Mouse (Mus musculus): ENCODE results near the gene Asic3. TPM values are rescaled to one million over a fixed set of nuclear protein-coding genes. Genes with fewer than 3 reads are reported as not detected.

The Asic3 gene
- total RNA-seq (2021), result under 1 TPM; 0.54 to 0.76 TPM
- long read RNA-seq, experiment 1, result 0 reads
- long read RNA-seq, experiment 2, result 0 reads

DNA sequence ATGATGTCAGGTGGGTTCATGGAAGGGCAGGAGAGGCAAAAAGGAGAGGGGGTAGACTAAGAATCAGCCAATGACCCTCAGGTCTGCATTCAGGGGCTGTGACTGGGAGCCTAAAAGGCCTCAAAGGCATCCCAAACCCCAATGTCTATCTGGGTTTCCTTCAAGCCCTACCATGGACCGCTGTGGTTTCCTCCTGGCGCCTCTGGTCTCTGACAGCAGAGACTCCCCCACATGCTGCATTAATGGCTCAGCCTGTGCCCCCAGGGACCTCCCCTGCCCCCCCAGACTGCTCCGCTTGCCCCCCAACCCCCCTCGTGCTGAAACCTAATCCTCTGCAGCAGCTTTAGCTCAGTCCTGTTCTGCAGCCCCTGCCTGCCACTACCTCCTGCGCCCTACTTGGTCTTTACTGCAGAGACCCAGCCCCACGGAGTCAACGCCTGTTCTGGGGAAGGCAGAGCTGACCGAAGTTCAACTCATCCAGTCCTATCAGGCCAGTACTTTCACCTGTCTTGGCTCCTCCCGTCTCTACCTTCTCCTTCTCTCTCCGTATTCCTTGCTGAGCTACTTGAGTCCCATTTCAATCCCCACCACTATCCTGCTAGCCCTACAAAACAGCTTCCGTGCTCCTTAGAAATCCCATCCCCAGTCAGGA lies at the start of gene Asic3:
TSS of gene Asic3 (plus strand) at position 351 of the 652 bp plus-strand sequence.
- no peak for DNase-seq

DNA sequence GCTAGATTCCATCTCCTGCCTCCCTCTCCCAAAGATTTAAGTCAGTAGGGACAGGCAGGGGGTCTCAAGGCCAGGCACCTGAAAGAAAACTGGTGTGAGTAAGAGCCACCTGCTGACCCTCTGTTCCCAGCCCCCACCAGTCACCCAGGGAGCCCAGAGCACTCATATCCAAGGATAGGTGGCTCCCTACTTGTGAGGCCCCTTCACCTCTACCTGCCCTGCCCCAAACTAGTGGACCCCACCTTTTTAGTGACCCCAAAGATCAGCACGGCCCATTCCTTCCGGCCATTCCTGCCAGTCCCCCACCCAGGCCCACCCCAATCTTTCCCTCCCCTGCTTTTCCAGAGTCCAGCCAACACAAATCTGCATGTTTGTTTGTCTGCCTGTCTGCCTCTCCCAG lies 49.7 kb upstream of the Asic3 start:
- no peak for DNase-seq

DNA sequence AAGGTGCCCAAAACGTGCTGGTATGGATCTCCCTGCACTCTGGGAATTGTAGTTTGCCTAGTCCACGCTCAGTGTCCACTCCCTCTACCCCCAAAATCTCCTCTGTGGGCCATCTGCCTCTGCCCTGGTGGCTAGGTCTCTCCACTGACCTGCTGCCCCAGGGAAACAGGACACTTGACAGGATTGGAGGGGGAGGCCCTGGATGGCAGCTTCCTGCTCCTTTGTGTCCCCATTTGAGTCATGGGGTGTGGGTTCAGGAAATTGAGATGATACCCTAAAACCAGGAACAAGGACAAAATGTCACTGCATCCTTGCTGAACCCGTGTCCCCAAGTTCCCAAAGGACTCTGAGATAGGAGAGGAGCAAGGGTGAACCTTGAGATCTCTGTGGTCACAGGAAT lies 49.1 kb upstream of the Asic3 start:
- no peak for DNase-seq

DNA sequence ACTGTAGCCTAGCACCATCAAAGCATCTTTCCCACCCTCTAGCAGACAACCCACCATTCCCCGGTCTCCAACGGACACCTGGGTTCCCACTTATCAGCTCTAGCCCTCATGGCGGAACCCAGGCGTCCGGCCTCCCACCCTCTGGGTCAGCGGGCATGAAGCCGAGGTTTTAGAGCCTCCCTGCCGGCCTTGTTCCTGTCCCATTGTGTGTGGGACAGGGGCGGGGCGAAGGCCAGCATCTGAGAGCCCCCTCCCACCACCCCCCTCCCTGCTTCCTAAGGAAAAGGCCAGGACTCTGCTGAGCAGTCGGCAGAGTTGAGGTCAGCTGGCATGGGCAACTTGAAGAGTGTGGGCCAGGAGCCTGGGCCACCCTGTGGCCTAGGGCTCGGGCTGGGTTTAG lies 48.7 kb upstream of the Asic3 start, which contains the start of gene Nos3:
TSS of gene Nos3 (plus strand) at position 303 of the 400 bp plus-strand sequence.
- DNase-seq, result peak; percentile 55

DNA sequence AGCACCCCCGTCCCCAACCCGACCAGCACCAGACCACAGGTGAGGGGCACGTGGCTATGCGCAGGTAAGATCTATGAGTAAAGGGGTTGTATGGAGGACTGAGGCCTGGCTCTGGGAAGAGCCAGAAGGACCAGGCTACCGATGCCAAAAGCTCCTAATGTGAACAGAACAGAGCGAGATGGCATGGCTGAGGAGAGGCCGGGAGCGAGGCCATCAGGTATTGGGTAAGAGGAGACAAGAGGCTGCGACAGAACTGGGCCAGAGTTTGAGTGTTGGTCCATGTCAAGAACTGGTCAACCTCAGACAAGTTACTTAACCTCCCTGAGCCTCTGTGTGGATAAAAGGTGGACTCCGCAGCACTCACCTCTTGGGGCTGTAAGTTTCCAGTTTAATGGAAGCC lies 48.2 kb upstream of the Asic3 start:
- DNase-seq, result peak; percentile 65

DNA sequence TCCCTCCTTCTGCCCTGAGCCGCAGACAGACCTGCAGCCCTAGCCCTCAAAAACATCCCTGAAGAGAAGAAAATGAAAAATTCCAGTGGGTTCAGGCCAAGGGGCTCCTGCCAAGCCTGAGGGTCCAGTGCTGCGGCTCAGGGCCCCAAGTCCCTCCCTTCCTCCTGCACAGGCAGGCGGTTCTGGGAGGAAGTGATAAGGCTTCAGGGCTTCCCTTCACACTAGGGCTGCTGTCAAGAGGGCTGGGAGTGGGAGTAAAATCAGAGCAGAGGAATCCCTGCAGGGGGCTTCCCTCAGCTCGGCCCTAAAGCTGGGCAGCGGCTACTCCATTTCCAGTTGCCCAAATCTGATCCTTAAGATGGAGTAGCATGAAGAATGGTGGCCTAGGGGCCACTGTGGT lies 47.7 kb upstream of the Asic3 start:
- no peak for DNase-seq

DNA sequence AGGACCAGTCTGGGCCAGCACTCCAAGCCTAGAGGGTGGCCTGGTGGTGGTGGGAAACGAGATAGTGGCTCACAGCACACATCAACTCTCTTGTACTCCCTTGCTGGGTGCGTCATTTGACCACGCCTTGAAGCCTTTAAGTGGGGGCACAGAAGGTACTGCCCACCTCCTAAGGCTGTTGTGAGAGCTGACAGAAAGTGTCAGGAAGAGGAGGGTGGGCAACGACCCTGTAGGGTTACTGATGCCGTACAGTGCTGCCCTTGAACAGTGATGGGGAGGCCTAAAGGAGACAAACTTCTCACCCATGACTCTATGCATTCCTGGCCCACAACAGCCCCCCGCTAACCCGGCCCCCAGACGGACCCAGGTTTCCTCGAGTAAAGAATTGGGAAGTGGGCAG lies 46.8 kb upstream of the Asic3 start:
- DNase-seq, result no peak

DNA sequence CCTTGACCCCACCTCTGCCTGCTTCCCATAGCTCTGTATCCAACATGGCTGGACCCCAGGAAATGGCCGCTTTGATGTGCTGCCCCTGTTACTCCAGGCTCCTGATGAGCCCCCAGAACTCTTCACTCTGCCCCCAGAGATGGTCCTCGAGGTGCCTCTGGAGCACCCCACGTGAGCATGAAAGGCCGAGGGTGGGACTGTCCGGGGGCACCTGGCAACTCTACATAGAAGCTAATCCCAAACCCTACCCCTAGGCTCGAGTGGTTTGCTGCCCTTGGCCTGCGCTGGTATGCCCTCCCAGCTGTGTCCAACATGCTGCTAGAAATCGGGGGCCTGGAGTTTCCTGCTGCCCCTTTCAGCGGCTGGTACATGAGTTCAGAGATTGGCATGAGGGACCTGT lies 43.4 kb upstream of the Asic3 start:
- DNase-seq, result no peak

DNA sequence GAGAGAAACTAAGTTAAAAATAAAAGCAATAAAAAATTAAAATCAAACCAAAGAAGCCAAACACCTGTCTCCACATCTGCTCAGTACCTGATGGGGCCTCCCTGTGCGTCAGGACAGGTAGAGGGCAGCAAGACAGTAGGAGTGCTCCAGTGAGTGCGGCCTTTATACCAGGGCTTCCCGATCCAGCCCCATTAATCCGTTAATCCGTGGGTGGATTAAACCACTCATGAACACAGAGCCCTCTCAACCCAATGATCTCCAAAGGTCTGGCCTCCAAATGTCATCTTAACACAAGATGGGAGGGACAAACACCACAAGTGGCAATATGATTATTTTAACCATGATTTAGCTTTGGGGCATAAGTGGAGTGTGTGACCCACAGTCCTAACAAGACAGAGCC lies 39.4 kb upstream of the Asic3 start:
- DNase-seq, result no peak

DNA sequence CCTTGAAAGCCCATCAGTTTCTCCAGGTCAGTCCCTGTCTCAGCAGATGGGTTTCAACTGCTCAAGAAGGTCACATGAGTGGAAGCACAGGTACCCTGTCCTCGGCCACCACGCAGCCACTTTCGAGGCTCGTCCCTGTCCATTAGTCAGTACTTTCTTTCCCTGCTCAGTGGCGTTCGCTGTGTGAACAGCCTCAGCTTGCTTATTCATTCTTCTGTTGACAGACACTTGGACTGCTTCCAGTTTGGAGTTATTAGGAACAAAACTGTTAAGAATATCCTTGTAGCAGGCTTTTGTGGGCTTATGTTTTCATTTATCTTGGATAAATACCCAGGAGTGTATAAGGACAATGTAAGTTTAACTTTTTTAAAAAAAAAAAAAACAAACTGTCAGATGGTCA lies 39.0 kb upstream of the Asic3 start:
- no peak for DNase-seq

DNA sequence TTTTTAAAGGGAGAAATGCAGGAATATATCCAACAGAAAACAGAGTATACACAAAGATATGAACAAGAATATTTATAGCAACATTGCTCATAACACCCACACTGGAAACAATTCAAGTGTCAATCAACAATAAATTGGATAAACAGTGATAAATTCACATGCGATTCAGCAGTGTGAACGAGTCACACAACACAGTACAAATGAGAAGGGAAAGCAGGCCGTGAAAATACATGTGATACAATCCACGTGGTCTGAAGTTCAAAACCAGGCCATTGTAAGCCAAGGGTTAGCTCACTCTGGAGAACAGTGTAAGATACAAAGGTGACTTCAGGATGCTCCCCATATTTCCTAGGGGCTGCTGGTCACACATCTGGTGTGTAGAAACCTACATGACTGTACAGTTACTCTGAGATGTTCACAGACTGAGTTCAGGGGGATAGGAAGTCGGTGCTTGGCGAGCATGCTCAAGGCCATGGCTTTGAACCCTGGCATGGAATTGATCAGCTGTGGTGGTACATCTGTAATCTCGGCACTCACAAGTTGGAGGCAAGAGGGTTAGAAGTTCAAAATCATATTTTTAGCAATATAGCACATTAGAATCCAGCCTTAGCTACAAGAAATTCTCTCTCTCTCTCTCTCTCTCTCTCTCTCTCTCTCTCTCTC lies 38.4 kb upstream of the Asic3 start:
- no peak for DNase-seq

DNA sequence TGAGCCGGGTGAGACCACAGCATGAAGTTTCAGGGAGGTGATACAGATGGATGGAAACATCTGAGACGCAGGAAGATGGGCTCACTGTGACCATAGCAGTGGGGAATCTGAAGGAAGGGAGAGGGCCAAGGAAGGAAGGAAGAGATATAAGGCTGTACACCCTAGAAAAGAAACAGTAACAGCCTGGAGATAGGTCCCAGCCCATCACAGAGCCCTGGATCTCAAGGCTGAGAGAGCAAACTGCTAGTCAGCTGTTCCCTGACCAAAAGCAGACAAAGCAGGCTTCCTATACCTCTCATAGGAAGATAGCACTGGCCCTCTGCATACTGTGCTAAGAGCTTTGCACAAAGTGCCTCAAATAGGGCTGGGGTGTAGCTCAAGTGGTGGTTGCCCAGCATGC lies 34.5 kb upstream of the Asic3 start:
- DNase-seq, result no peak

DNA sequence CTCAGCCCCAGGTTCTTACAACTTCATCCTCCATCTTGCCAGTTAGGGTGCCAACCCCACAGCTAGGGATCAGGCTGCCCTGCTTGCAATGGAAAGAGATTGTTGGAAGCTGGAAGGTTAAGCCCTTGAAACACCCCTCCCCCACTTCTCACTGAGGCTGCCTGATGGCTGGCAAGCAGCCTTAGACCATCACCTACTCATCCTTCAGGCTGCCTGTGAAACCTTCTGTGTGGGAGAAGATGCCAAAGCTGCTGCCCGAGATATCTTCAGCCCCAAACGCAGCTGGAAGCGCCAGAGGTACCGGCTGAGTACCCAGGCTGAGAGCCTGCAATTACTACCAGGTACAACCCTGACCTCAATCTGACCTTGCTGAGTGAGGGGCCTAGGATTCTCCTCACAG lies 33.7 kb upstream of the Asic3 start:
- no peak for DNase-seq

DNA sequence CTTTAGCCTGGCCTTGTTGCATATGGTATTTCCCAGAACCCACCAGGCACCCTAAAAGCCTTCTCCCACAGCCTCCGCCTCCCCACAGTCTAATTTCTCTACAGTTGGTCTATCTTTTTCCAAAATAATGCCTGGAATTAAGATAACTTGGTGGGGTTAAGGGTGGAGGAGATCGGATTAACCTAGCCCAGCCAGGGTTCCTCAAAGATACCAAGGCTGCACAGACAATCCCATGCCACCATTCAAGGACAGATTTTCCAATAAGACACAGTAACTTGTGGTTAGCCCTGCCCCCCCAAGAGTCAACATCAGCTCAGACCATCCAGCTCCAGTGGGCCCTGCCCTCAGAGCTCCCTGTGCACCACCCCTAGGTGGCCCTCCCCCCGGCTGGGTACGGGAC lies 32.7 kb upstream of the Asic3 start:
- DNase-seq, result no peak

DNA sequence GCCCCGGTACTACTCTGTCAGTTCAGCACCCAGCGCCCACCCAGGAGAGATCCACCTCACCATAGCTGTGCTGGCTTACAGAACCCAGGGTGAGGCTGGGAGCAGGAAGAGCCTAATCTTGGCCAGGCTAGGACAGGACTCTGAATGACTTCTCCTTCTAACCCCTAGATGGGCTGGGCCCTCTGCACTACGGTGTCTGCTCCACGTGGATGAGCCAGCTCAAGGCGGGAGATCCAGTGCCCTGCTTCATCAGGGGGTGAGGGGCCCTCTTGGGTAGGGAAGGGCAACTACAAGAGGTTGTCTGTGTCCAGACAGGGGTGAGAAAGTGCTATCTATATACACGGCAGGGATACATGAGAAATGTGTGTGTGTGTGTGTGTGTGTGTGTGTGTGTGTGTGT lies 31.7 kb upstream of the Asic3 start:
- no peak for DNase-seq

DNA sequence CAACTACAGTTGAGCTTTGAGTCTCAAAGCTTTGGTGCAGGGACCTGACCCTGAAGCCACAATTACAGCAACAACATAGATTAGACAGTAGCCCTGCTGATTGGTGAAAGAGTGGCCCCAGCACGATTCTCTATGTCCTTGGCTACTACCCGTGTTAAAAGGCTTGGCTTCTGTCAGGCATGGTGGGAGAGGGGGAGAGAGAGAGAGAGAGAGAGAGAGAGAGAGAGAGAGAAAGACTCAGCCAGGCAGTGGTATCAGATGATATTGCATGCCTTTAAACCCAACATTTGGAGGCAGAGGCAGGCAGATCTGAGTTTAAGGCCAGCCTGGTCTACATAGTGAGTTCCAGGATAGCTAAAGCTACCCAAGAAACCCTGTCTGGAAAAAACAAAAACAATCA lies 31.2 kb upstream of the Asic3 start:
- DNase-seq, result no peak

DNA sequence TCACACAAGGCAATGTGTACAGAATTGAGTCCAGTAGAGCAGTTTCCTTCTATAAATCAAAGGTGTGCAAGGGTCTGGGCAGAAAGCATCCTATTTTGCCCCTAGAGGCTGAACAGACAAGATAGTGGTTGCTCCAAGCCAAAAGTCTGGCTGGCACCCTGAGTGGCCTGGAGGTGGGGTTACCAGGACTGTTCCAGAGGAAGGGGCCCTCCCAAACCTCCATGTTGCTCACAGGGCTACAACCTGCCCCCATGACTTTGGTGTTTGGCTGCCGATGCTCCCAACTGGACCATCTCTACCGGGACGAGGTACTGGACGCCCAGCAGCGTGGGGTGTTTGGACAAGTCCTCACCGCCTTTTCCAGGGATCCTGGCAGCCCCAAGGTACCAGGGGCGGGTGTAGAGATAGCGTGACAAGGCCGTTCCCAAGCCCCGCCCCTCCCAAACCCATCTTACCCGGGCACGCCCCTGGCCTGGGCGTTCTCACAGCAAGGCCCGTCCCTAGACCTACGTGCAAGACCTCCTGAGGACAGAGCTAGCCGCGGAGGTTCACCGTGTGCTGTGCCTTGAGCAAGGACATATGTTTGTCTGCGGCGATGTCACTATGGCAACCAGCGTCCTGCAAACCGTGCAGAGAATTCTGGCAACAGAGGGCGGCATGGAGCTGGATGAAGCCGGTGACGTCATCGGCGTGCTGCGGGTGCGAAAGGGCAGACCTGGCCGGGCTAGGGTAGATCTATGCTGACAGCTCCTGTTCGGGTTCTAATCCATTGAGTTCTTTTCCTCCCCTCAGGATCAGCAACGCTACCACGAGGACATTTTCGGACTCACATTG lies 29.9 kb upstream of the Asic3 start:
- peak; percentile 94 for DNase-seq

DNA sequence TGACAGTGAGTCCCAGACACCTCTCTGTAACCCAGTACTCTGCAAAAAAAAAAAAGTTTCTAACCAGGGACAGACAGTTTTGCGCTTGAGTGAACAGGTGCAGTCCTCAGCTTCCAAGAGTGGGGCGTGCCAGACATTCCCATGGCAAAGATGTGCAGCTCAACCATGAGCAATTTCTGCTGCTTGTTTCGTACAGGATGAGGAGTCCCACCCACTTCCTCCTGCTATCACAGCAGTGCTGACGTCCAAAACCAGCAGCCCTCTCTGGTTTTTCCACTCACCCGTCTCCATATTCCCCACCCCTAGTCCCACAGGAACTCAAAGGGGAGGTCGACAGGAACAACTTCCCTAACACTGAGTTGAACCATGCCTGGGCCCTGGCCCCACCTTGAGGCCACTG lies 28.8 kb upstream of the Asic3 start:
- DNase-seq, result no peak

DNA sequence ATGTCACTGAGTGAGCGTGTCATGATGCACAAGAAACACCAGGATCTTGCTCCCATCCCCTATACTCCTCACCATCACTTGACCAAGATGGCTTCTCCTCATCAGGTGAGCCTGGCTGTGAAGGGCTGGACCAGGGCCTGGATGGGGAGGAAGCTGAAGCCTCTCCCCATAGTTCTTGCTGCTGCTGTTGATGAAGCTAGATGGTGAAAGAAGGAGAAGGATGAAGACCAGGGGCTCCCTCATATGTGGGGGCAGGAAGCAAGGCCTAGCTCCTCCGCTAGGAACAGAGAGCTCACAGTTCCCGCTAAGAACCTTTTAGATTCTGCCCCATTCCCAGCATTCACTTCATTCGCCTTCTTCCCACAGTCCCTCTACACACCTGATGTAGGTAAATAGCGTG lies 27.8 kb upstream of the Asic3 start:
- DNase-seq, result no peak

DNA sequence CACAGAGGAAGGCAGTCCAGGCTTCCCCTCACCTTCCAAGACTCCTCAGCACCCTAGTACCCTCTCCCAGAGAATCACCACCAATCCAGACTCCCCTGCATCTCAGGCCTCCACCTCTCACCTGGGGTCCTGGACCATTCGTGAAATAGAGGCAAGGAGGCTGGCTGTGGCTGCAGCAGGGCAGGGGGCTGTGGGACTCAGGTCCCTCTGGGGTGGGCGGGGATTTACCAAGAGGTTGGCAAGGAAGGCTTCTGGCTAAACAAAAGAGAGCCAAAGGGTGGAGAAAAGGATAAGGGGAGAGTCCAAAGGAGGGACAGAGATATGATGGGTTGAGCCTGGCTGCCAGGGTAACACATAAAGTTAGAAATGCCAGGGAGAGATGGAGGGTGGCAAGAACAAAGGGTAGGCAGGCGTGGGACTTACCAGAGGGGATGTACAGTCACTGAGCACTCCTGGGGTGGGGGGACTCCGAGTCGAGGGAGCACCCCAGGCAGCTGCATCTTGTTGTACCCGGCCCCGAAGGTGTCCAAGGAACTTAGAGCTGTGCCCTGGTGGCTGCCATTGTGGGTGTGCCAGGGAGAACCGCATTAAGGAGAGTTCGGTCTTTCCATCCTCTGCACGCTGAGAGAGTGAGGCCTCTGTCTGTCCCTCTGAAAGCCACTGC lies 27.2 kb upstream of the Asic3 start:
- no peak for DNase-seq

DNA sequence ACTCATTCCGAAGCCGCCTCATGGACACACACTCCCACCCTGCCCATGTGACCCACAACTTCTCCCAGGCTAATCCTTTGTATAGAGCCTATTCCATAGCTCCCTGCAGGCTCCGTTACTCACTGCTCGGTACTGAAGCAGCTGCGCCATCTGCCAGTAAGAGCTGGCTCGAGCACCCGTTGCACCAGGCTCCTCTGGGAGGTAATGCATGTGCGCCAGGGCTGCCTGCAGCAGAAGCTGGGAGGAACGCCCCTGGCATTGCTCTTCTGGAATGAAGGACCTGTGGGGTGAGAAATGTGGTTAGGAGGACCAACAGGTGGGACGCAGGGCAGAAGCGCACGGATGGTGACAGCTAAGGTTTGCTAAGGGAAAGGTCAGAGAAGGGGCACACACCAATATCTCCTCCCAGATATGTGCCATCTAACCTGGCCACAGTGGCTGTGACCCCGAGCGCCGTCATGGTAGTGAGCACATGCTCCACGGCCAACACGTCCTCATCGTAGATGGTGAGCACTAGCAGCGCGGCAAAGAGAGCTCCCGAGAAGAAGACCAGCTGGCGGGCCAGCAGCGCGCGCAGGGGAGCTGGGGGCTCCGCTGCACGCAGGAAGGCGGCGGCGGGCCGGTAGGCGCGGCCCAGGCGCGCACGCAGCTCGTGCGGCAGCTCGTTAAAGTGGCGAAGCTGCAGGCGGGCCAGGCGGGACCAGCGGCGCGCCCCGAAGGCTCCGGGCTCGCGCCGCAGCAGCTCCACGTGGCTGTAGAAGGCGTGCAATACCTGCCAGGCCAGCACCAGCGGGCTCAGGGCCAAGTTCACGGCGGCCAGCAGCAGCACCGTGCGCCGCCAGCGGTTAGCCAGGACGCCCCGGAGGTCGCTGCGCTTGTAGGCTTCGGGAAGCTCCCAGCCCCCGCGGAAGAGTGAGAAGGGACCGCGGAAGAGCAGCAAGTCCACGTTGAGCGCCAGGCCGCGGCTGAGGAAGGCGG lies 25.6 kb upstream of the Asic3 start:
- DNase-seq, result peak; percentile 80

All from adrenal gland, postnatal 10 days (tissue).